Mouse (Mus musculus) lung, embryonic 15.5 days (tissue): ENCODE measurements around the gene AI413582. TPM values are rescaled to one million over a fixed set of nuclear protein-coding genes. Genes with fewer than 3 reads are reported as not detected.
A peak's percentile ranks its signal among the peaks of the same experiment; 100 is the strongest.

ENCODE experiments used
- ATAC-seq: fragments of 200-750 bp; cut with Nextera tagmentation; 2 replicates; pipeline ENCODE4 v1.8.0; 2017; ENCODE audit warnings: moderate number of reproducible peaks, borderline replicate concordance; ENCODE audit not compliant: low FRiP score, low TSS enrichment; ENCODE audit errors: extremely low read depth
- H3K27ac ChIP-seq: fragments of 300-500 bp; sonication (generic); 2 replicates; pipeline ENCODE4 v1.5.1; 2015; ENCODE audit warnings: moderate library complexity, mild to moderate bottlenecking, inconsistent platforms
- H3K27me3 ChIP-seq: fragments of 300-500 bp; sonication (generic); 2 replicates; pipeline ENCODE4 v1.6.1; 2015; ENCODE audit warnings: inconsistent platforms
- H3K36me3 ChIP-seq: fragments of 300-500 bp; sonication (generic); 2 replicates; pipeline ENCODE4 v1.6.1; 2015; ENCODE audit warnings: inconsistent platforms
- H3K4me1 ChIP-seq: fragments of 300-500 bp; sonication (generic); 2 replicates; pipeline ENCODE4 v1.6.1; 2015; ENCODE audit warnings: inconsistent platforms
- H3K4me2 ChIP-seq: fragments of 300-500 bp; sonication (generic); 2 replicates; pipeline ENCODE4 v1.6.1; 2015; ENCODE audit warnings: inconsistent platforms, mild to moderate bottlenecking, moderate library complexity
- H3K4me3 ChIP-seq: fragments of 300-500 bp; sonication (generic); 2 replicates; pipeline ENCODE4 v1.5.1; 2015; ENCODE audit warnings: mild to moderate bottlenecking, inconsistent platforms
- H3K9ac ChIP-seq: fragments of 300-500 bp; sonication (generic); 2 replicates; pipeline ENCODE4 v1.6.1; 2015; ENCODE audit warnings: inconsistent platforms
- H3K9me3 ChIP-seq: fragments of 300-500 bp; sonication (generic); 2 replicates; pipeline ENCODE4 v1.6.1; 2016; ENCODE audit warnings: inconsistent platforms
- WGBS: fragments of 180-500 bp; shearing (Covaris S2); methylation state at CpG from one replicate; pipeline ENCODE4 v1.1.7; 2015; 5-methylcytosine and 5-hydroxymethylcytosine counted together
- polyA plus RNA-seq: library from polyadenylated mRNA; unstranded; fragments of >200 nt; fragmentation: Nextera tagmentation; extraction: Ambion mirVana; gene quantifications from 2 replicates; pipeline ENCODE4 v1.2.1, GENCODE M21; 2015

The AI413582 gene
- polyA plus RNA-seq, 1 experiment from 2014 or later, result 20.1 TPM

DNA sequence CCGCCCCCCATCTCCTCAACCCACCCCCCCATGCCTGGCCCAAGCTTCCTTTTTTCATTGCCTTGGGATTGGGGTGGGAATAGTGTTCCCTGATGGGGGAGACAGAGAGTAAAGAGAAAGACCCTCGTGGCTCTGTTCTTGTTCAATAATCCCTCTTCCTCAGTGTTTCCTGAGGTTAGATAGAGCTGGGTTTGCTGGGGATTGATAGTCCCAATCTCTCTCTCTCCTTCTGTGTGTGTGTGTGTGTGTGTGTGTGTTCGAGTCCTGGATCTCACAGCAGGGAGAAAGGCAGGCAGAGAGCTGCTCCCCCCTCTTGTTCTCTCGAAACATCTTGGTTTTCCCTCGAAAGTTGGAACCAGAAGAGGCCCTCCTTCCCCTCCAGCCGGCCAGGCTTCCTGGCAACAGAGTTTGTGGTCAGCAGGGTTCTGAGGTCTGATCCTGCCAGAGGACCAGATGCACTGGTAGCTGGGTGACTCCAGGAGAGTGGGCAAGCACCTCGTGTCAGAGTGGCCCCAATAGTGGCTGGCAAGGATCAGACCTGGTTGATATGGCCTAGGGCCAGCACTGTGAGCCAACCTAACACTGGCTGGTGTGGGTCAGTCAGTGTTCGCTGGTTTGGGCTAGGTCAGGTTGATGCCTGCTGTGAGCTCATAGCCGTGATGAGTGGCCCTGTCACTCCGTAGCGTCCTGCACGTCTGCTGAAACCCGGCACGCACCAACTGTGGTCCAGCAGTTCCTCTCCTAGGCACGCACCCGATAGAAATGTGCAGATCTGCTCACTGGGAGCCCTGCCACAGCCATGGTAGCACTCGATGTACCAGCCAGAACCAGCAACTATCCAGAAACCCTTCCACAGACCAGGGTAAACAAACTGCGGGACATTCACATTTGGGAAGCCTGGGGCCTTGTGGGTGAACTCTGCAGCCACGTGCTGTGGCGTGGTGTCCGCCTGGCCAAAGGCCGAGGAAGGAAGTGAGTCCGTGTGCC is 13.0 kb downstream of the AI413582 start:
- no peak for ATAC-seq
- H3K4me1 ChIP-seq, result peaks cover 24% of the 10 kb centered on the region
- no peak overlapping the region for H3K4me3 ChIP-seq
- no peaks in the 10 kb centered on the region for H3K27me3 ChIP-seq
- H3K9me3 ChIP-seq, result no peaks in the 10 kb centered on the region
- H3K4me2 ChIP-seq, result no peak overlapping the region
- no peak overlapping the region for H3K9ac ChIP-seq
- 72% methylated on average over 23 of the region's 23 CpGs for whole genome bisulfite sequencing
- no peaks in the 10 kb centered on the region for H3K36me3 ChIP-seq
- H3K27ac ChIP-seq, result no peak overlapping the region

DNA sequence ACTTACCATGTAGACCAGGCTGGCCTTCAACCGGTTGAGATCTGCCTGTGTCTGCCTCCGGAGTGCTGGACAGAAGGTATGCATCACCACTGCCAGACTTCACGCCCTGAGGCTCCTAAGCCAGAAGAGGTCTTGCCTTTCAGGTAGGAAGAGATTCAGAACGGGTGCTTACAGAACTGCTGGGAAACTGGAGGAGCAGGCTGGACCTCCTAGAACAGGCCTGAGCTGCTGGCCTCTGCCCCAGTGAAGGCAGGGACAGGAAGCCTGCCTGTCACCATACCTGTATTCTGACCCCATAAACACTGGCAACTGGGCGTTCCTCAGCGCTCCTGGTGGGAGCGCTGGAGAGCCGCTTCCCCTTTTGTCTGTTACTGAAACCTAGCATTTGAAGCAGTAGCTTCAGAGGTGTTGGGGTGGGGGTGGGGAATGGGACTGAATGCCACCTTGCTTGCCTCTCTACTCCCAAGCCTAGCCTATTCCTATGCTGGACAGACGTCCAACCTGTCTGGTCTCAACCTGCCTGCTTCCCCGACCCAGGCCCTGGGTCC is 14.1 kb downstream of the AI413582 start:
- Histone ChIP-seq H3K36me3 (no peaks in the 10 kb centered on the region), H3K4me3 (no peak overlapping the region), H3K4me1 (peaks cover 24% of the 10 kb centered on the region), H3K9ac (no peak overlapping the region), H3K27ac (no peak overlapping the region), H3K27me3 (no peaks in the 10 kb centered on the region; the same call in 1 of the 2 replicates), H3K9me3 (no peaks in the 10 kb centered on the region), H3K4me2 (no peak overlapping the region)
- no peak for ATAC-seq
- 52% methylated on average over 10 of the region's 10 CpGs for WGBS

DNA sequence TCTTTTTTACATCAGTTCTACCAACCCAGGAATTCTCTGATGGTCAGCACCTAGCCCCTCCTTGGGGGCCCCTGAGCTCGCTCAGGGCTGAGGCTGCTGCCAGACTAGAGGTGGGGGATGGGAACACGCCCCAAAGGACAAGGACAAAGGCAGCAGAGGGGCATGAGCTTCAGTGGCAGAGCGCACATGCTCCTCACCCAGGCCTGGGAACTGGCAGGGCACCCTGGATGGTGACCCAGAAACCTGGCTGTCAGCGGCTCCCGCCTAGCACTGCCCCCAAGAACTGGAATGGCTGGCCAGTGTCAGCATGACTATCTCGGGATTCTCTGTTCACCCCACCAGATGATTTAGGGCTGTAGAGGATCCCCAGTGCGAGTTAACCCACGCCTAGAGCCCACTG is 16.3 kb downstream of the AI413582 start:
- Histone ChIP-seq H3K4me2 (no peak overlapping the region), H3K4me3 (no peak overlapping the region), H3K4me1 (peaks cover 4% of the 10 kb centered on the region; the same call in 1 of the 2 replicates), H3K9ac (no peak overlapping the region), H3K27ac (no peak overlapping the region), H3K9me3 (no peaks in the 10 kb centered on the region), H3K36me3 (no peaks in the 10 kb centered on the region), H3K27me3 (no peaks in the 10 kb centered on the region; the same call in 1 of the 2 replicates)
- WGBS, result 58% methylated on average over 8 of the region's 8 CpGs
- ATAC-seq, result no peak

DNA sequence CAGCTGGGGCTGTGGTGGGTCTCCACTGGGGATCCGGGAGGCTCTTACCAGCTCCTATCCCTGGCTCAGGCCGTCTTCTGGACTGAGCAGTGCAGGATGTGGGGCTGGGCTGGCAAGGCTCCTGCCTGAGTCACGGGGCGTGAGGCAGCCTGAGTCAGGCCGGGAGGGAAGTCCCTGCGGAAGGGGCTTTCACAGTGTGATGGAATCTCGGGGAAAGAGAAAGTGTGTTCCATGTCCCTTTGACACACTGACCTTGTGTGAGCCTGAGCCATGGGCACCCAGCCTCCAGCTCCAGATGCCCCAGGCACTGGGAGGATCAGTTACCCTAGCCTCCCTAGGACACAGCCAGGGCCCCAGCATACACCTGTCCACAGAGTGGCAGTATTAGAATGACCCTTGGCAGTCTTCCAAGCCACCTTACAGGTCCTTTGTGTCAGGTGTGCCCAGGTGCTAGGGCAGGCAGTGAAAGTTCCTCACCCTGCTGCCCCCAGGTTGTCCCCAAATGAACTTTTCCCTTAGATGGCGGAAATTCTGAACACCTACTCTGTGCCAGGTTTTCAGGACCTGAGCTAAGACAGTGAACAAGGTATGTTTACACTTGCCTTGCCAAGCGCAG is 18.2 kb downstream of the AI413582 start:
- Histone ChIP-seq H3K4me1 (peaks cover 4% of the 10 kb centered on the region; the same call in 1 of the 2 replicates), H3K9ac (no peak overlapping the region), H3K36me3 (no peaks in the 10 kb centered on the region), H3K27ac (no peak overlapping the region), H3K4me3 (no peak overlapping the region), H3K4me2 (no peak overlapping the region), H3K9me3 (no peaks in the 10 kb centered on the region), H3K27me3 (no peaks in the 10 kb centered on the region; the same call in 1 of the 2 replicates)
- 61% methylated on average over 9 of the region's 9 CpGs for WGBS
- ATAC-seq, result no peak; the same call in 1 of the 2 replicates

DNA sequence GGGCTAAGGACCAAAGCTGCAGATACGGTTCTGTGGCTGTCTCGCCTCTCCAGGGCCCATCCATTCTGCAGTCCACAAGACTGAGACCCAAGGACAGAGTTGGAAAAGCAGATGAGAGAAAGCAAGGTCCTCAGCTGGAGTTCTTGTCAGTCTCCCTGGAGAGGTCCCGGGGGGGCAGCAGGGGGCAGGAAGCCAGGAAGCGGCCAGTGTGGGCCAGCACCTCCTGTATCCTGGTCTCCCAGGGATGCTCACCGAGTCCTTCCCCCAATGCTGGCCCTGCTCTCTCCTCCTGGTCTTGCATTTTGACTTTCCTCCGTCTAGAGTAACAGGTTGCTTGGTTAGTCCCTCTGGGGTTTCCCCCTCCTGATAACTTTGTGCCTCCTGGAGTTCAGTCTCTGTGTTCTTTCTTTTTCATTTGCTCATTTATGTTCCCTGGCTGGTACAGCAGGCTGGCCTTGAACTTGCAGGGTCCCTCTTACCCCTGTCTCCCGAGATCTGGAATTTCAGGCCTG is 18.9 kb downstream of the AI413582 start:
- H3K36me3 ChIP-seq, result no peaks in the 10 kb centered on the region
- no peaks in the 10 kb centered on the region; the same call in 1 of the 2 replicates for H3K27me3 ChIP-seq
- WGBS, result 66% methylated on average over 7 of the region's 7 CpGs
- no peak overlapping the region for H3K27ac ChIP-seq
- no peak overlapping the region for H3K4me2 ChIP-seq
- H3K9ac ChIP-seq, result no peak overlapping the region
- peaks cover 4% of the 10 kb centered on the region; the same call in 1 of the 2 replicates for H3K4me1 ChIP-seq
- H3K4me3 ChIP-seq, result no peak overlapping the region
- H3K9me3 ChIP-seq, result no peaks in the 10 kb centered on the region
- no peak for ATAC-seq

DNA sequence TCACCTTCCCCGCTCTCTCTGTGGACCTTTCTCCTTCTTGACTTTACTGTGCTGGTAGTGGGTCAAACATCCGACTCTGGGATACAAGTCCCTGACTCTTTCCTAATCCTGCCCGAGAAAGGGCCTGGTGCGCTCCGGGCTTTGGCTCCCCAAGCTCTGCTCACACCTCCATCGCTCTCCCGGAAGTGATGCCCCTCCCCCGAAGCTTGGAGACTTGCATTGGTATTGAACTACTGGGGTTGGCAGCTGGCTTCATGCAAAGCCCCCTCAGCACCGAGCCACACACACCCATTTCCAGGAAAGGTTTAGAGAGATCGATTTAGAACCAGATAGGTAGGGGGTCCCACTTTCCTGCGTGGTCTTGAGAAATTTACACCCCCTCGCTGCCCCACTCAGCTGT is 19.6 kb downstream of the AI413582 start:
- H3K36me3 ChIP-seq, result no peaks in the 10 kb centered on the region
- H3K27ac ChIP-seq, result no peak overlapping the region
- no peaks in the 10 kb centered on the region for H3K9me3 ChIP-seq
- H3K4me1 ChIP-seq, result peaks cover 4% of the 10 kb centered on the region; the same call in 1 of the 2 replicates
- H3K4me2 ChIP-seq, result no peak overlapping the region
- no peak for ATAC-seq
- no peaks in the 10 kb centered on the region; the same call in 1 of the 2 replicates for H3K27me3 ChIP-seq
- WGBS, result 37% methylated on average over 12 of the region's 12 CpGs
- no peak overlapping the region for H3K4me3 ChIP-seq
- H3K9ac ChIP-seq, result no peak overlapping the region

DNA sequence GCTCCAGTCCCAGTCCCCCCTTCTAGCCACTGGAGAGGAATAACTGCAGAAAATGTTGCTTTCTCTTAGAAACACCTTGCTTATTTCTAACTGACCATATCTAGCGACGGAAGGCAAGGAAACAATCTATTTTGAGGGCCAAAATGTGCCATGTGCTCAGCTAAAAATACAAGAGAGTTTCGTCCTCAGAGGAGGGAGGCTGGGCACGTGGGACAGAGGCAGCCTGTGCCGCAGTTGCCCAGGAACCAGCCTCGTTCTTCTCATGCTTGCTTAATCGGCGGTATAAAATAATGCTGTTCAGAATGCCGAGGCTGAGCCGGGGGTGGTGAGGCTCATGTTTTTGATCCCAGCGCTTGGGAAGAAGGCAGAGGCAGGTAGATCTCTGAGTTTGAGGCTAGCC is 21.0 kb downstream of the AI413582 start:
- no peak for ATAC-seq
- Histone ChIP-seq H3K4me2 (no peak overlapping the region), H3K4me3 (no peak overlapping the region), H3K36me3 (no peaks in the 10 kb centered on the region), H3K27me3 (no peaks in the 10 kb centered on the region; the same call in 1 of the 2 replicates), H3K9ac (no peak overlapping the region), H3K4me1 (peaks cover 4% of the 10 kb centered on the region; the same call in 1 of the 2 replicates), H3K27ac (no peak overlapping the region), H3K9me3 (no peaks in the 10 kb centered on the region)
- WGBS, result 87% methylated on average over 11 of the region's 11 CpGs

DNA sequence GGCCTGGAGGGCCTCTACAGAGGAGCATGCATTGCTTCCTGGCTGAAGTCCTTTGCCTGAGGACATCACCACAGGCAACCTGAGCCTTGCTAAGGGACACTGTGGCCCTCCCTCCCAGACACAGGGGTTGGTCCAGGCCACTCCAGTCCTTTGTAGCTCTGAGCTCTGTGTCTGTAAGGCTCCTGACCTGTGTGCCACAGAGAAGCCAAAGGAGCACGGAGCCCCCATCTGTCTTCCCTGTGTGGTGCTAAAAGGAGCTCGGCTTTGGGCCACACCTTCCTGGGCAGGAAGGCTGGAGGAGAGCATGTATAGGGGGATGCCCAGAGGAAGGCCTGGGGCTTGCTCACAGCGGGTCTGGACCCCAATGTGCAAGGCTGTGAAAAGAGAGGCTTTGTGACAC is 23.6 kb downstream of the AI413582 start:
- Histone ChIP-seq H3K36me3 (no peaks in the 10 kb centered on the region), H3K27me3 (no peaks in the 10 kb centered on the region; the same call in 1 of the 2 replicates), H3K9me3 (no peaks in the 10 kb centered on the region), H3K4me3 (no peak overlapping the region), H3K4me2 (no peak overlapping the region), H3K9ac (no peak overlapping the region), H3K4me1 (no peaks in the 10 kb centered on the region), H3K27ac (no peak overlapping the region)
- 64% methylated on average over 3 of the region's 3 CpGs for WGBS
- no peak for ATAC-seq

DNA sequence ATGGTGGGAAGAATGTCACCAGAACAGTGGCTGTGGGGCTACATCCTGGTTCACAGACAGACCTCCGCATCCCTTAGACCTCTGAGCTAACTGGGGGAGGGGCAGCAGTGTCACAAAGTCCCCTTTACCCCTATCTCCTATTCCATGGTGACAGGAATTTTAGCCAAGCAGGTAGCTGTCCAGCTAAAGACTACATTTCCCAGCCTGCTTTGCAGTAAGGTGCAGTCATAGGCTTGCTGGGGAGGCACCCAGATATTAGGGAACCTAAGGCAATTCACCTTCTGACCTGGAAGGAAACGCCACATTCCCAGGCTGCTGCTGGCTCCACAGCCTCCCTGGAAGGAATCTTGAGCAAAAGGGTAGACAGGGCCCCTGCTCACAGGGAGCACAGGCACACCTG is 24.3 kb downstream of the AI413582 start:
- H3K9me3 ChIP-seq, result no peaks in the 10 kb centered on the region
- H3K4me2 ChIP-seq, result no peak overlapping the region
- no peak for ATAC-seq
- no peak overlapping the region for H3K9ac ChIP-seq
- H3K36me3 ChIP-seq, result no peaks in the 10 kb centered on the region
- no peaks in the 10 kb centered on the region for H3K4me1 ChIP-seq
- H3K4me3 ChIP-seq, result no peak overlapping the region
- WGBS, result 59% methylated on average over 2 of the region's 2 CpGs
- H3K27ac ChIP-seq, result no peak overlapping the region
- no peaks in the 10 kb centered on the region for H3K27me3 ChIP-seq

DNA sequence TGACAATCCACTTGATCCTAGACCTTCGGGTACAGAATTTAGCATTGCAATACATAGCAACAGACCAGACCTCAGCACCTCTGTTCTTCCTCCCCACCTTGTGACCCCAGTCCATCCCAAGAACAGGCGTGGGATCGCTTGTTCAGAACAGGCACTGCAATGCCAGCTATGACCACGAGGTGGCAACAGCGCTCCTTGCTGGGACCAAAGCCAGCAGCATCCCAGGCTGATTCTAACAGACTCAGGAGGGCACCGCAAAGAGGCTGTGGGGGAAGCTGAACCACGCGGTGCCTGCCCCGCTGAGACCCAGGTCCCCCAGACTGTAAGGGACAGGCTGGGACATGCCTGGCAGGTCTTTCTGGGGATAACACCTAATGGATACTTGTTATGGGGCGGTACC is 30.8 kb downstream of the AI413582 start:
- Histone ChIP-seq H3K4me3 (no peak overlapping the region), H3K36me3 (no peaks in the 10 kb centered on the region), H3K9me3 (no peaks in the 10 kb centered on the region), H3K27me3 (no peaks in the 10 kb centered on the region), H3K27ac (no peak overlapping the region), H3K4me2 (no peak overlapping the region), H3K4me1 (no peaks in the 10 kb centered on the region), H3K9ac (no peak overlapping the region)
- WGBS, result 3% methylated on average over 10 of the region's 10 CpGs
- ATAC-seq, result 0 out of 2 replicates have a peak, but pooled peaks have one; percentile 69

DNA sequence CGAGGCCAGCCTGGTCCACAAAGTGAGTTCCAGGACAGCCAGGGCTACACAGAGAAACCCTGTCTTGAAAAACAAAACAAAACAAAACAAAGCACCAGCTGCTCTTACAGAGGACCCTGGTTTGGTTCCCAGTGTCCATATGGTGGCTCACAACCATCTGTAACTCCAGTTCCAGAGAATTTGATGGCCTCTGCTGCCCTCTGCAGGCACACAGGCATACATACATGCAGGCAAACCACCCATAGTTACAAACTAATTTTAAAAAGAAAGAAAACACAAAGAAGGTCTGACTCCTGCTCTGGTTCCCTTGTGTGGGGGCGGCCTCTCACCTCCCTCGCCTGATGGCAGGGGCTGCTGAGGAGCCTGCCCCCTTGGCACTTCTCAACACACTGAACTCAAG is 32.2 kb downstream of the AI413582 start:
- WGBS, result 77% methylated on average over 3 of the region's 3 CpGs
- Histone ChIP-seq H3K4me2 (no peak overlapping the region), H3K27me3 (no peaks in the 10 kb centered on the region), H3K4me3 (no peak overlapping the region), H3K9me3 (no peaks in the 10 kb centered on the region), H3K36me3 (no peaks in the 10 kb centered on the region), H3K4me1 (no peaks in the 10 kb centered on the region), H3K27ac (no peak overlapping the region), H3K9ac (no peak overlapping the region)
- ATAC-seq, result no peak
